Mouse (Mus musculus) E14TG2a.4 (cell line): ENCODE measurements around the gene Ostm1.
A peak's percentile ranks its signal among the peaks of the same experiment; 100 is the strongest.

Experiments used
- H3K27me3 ChIP-seq: 2 replicates; pipeline ENCODE4 v1.6.1; 2014; ENCODE audit warnings: low read length, control low read depth; ENCODE audit not compliant: insufficient read depth
- H3K36me3 ChIP-seq: 2 replicates; pipeline ENCODE4 v1.6.1; 2014; ENCODE audit warnings: low read length, control low read depth; ENCODE audit not compliant: insufficient read depth
- H3K4me1 ChIP-seq: replicated peaks from 2 replicates; pipeline ENCODE4 v1.6.1; 2014; ENCODE audit warnings: low read depth, low read length, control low read depth
- H3K4me3 ChIP-seq: replicated peaks from 2 replicates; pipeline ENCODE4 v1.5.1; 2014; ENCODE audit warnings: mild to moderate bottlenecking, low read length
- H3K9me3 ChIP-seq: 2 replicates; pipeline ENCODE4 v1.6.1; 2014; ENCODE audit warnings: low read length, control low read depth
- CTCF ChIP-seq: conservative IDR thresholded peaks from 2 replicates; pipeline ENCODE4 v1.5.1; 2014; ENCODE audit warnings: low read length
- NANOG ChIP-seq: IDR thresholded peaks from 2 replicates; pipeline ENCODE4 v1.6.1; 2014; ENCODE audit warnings: borderline replicate concordance, low read length, mixed read lengths
- POU5F1 ChIP-seq: IDR thresholded peaks from 2 replicates; pipeline ENCODE4 v1.6.1; 2014; ENCODE audit warnings: low read length, borderline replicate concordance

Gene Ostm1

DNA sequence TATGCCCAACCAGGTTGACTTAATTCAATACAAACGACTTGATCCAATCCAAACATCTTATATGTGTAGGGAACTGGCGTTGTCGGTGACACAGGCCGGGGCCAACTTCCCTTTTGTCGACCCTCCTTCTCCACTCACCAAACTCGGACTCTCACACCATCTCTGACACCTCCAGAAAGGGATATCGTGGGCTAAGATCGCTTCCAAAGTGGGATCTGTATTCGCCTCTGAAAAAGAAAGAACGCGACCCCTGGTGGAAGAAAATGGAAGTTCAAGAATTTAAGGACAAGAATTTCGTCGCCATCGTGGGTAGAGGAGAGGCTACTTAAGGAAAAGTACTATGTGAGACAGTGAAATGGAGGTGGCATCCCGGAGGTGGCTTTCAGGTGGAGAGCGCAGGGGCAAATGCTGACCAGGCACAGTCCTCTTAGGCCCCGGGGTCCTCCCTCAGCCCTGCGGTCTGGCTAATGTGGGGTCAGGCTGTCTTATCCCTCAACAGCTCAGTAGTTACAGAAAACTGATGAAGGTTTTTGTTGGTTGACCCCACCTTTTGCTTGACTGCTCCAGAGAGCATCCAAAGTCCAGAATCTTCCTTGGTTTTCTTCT, 53.7 kb downstream of the Ostm1 start:
- no peaks in the 10 kb centered on the region for H3K9me3 ChIP-seq
- no peaks in the 10 kb centered on the region for H3K36me3 ChIP-seq
- TF ChIP-seq CTCF = peak; percentile 51
- no peak for TF ChIP-seq NANOG
- peaks cover 48% of the 10 kb centered on the region for H3K4me1 ChIP-seq
- peaks cover 59% of the 10 kb centered on the region for H3K27me3 ChIP-seq
- H3K4me3 ChIP-seq = no peak overlapping the region

DNA sequence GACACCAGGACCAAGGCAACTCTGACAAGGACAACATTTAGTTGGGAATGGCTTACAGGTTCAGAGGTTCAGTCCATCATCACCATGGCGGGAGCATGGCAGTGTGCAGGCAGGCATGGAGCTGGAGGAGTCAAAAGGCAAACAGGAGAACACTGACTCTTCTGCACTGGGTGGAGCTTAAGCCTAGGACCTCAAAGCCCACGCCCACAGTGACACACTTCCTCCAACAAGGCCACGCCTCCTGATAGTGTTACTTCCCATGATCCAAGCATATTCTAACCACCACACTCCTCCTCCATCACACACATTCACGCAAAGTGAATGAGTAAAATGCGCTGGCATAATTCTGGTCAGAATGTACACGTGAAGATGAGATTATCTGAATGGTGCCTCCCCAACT, 56.2 kb downstream of the Ostm1 start:
- Histone ChIP-seq H3K4me1 (peaks cover 42% of the 10 kb centered on the region), H3K4me3 (no peak overlapping the region; the same call in 1 of the 2 replicates), H3K36me3 (no peaks in the 10 kb centered on the region), H3K27me3 (peaks cover 34% of the 10 kb centered on the region), H3K9me3 (no peaks in the 10 kb centered on the region)
- no peak for TF ChIP-seq POU5F1
- TF ChIP-seq NANOG = no peak

DNA sequence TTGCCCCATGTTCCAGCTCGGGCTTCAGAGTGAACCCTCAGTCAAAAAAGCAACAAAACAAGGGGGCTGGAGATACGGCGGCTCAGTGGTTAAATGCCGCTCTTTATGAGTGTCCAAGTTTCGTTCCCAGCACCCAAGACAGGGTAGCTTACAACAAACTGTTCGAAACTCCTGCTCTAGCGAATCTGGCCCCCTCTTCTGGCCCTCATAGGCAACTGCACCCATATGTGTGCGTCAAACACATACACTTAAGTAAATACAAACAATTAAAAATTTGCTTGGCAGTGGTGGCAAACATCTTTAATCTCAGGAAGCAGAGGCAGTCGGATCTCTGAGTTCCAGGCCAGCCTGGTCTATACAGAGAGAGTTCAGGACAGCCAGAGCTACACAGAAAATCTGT, 60.0 kb downstream of the Ostm1 start:
- no peaks in the 10 kb centered on the region for H3K36me3 ChIP-seq
- 0 out of 2 replicates have a peak, but pooled peaks cover 2% of the 10 kb centered on the region for H3K27me3 ChIP-seq
- no peaks in the 10 kb centered on the region for H3K9me3 ChIP-seq
- TF ChIP-seq CTCF = peak; percentile 70
- no peak for TF ChIP-seq NANOG
- no peak overlapping the region; the same call in 1 of the 2 replicates for H3K4me3 ChIP-seq
- peaks cover 43% of the 10 kb centered on the region for H3K4me1 ChIP-seq

DNA sequence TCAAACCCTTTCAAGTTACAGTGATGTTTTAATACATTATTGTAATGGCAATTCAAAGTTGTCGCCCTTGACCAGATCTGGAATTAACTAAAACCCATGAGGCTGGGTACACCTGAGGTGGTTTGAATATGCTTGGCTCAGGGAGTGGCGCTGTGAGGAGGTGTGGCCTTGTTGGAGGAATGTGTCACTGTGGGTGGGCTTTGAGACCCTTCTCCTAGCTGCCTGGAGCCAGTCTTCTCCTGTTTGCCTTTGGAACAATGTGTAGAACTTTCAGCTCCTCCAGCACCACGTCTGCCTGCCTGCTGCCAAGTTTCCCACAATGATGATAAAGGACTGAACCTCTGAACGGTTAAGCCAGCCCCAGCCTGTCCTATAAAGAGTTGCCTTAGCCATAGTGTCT, 62.7 kb downstream of the Ostm1 start:
- no peak overlapping the region for H3K4me3 ChIP-seq
- TF ChIP-seq NANOG = no peak
- TF ChIP-seq POU5F1 = no peak
- no peak for TF ChIP-seq CTCF
- no peaks in the 10 kb centered on the region for H3K9me3 ChIP-seq
- no peaks in the 10 kb centered on the region for H3K36me3 ChIP-seq
- peaks cover 52% of the 10 kb centered on the region for H3K4me1 ChIP-seq
- no peaks in the 10 kb centered on the region for H3K27me3 ChIP-seq

DNA sequence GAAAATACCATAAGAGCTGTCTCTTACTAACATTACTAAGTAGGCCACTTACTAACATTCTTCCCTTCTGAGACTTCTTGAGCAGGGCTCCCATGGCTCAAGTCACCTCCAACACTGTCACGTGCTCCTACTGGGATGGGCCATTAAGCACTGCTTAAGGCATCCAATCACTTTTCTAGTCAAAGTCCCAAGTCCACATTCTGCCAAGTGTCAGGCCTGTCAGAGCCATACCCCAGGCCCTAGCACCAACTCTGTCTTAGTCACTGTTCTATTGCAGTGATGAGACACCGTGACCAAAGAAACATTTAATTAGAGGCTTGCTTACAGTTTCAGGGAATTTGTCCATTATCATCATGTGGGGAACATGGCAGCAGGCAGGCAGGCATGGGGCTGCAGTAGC, 78.3 kb downstream of the Ostm1 start:
- H3K36me3 ChIP-seq = no peaks in the 10 kb centered on the region
- H3K4me1 ChIP-seq = no peaks in the 10 kb centered on the region
- TF ChIP-seq POU5F1 (no peak), CTCF (no peak), NANOG (no peak)
- H3K27me3 ChIP-seq = no peaks in the 10 kb centered on the region
- H3K9me3 ChIP-seq = peaks cover 39% of the 10 kb centered on the region
- H3K4me3 ChIP-seq = no peak overlapping the region

DNA sequence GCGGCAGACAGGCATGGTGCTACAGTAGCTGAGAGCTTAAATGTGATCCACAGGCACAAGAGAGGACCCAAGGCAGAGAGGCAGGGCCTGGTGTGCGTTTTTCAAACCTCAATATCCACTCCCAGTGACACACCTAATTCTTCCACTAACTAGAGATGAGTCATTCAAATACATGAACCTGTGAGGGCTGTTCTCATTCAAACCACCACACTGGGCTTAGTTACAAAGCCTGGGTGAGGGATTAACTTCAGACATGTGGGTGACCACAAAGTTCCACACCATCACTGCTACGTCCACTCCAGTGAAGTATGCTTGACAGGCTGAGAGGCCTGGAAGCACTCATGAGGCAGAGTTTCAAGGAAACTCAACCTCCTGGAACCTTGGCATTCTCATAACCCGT, 86.3 kb downstream of the Ostm1 start:
- no peak for TF ChIP-seq NANOG
- no peak for TF ChIP-seq CTCF
- peaks cover 15% of the 10 kb centered on the region for H3K9me3 ChIP-seq
- no peaks in the 10 kb centered on the region for H3K27me3 ChIP-seq
- H3K36me3 ChIP-seq = 0 out of 2 replicates have a peak, but pooled peaks cover 4% of the 10 kb centered on the region
- H3K4me3 ChIP-seq = no peak overlapping the region
- H3K4me1 ChIP-seq = peaks cover 12% of the 10 kb centered on the region

DNA sequence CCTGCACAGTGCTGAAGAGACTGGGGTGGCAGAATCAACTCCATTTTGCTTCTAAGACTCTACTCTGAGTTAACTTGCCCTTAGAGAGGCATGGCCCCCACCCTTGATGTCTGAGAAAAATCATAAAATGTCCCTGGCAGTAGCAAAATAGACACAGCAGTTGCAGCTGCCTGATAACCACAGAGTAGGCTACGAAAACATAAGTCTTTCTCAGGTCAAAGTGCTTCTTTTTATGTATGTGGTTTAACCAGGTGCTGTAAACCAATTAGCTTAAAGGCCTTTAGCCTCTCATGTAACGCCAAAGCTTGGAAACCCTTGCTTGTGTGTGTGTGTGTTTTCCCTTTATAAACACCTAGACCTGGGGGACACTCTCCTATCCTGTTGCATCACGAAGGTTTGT, 89.2 kb downstream of the Ostm1 start:
- Histone ChIP-seq H3K27me3 (no peaks in the 10 kb centered on the region), H3K4me1 (peaks cover 12% of the 10 kb centered on the region), H3K36me3 (0 out of 2 replicates have a peak, but pooled peaks cover 4% of the 10 kb centered on the region), H3K9me3 (peaks cover 9% of the 10 kb centered on the region), H3K4me3 (no peak overlapping the region)
- TF ChIP-seq NANOG (no peak), CTCF (no peak), POU5F1 (no peak)

DNA sequence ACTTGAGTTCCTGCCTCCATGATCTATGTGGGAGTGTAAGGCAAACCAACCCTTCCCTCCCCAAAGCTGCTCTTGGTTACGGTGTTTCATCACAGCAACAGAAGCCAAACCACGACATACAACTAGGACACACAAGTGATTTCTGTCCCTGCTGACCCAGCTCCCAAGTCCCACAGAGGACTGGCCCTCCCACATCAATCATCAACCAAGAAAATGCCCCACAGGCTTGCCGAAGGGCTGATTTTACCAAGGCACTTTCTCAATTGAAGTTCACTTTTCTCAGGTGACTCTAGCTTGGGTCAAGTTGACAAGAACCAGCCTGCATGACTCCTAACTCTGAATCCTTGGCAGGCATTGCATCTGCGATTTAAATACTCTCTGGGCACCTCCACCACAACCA, 91.9 kb downstream of the Ostm1 start:
- Histone ChIP-seq H3K9me3 (no peaks in the 10 kb centered on the region), H3K36me3 (no peaks in the 10 kb centered on the region), H3K4me3 (no peak overlapping the region), H3K4me1 (peaks cover 22% of the 10 kb centered on the region), H3K27me3 (no peaks in the 10 kb centered on the region)
- TF ChIP-seq CTCF (no peak), NANOG (no peak), POU5F1 (no peak)

DNA sequence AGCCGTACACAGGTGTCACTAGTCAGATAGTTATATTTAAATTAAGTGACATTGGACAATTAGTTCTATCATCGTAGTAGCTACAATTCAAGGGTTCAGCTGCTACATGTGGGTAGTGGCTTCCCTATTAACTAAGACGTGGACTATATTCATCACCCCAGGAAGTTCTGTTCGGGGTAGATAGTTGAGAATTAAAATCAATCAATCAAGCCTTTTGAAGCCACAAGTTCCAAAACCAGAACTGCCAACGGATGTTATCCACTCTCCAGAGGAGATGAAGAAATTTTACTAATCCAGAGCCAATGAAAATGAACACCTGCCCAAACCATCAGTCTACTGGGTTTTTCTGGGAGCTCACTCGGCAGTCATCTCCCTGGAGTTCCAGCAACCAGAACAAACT, 94.7 kb downstream of the Ostm1 start:
- TF ChIP-seq POU5F1 (no peak), NANOG (no peak), CTCF (no peak)
- H3K4me1 ChIP-seq = peaks cover 15% of the 10 kb centered on the region
- H3K27me3 ChIP-seq = no peaks in the 10 kb centered on the region
- H3K9me3 ChIP-seq = no peaks in the 10 kb centered on the region
- H3K36me3 ChIP-seq = 0 out of 2 replicates have a peak, but pooled peaks cover 6% of the 10 kb centered on the region
- H3K4me3 ChIP-seq = peak overlapping the region; percentile 94

DNA sequence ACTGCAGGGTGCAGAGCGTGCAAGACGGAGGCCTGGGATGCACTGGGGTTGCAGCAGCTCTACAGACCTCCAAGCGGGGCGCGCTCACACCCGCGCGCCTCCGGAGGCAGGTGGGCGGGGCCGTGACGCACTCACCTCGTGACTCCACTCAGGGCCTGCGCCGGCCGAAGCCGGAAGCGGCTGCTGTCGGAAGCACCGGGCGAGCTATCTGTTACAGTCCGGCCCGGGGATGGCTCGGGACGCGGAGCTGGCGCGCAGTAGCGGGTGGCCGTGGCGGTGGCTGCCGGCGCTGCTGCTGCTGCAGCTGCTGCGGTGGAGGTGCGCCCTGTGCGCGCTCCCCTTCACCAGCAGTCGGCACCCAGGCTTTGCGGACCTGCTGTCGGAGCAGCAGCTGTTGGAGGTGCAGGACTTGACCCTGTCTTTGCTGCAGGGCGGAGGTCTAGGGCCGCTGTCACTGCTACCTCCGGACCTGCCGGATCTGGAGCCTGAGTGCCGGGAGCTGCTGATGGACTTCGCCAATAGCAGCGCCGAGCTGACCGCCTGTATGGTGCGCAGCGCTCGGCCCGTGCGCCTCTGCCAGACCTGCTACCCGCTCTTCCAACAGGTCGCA, 95.2 kb downstream of the Ostm1 start:
- no peaks in the 10 kb centered on the region for H3K9me3 ChIP-seq
- peaks cover 15% of the 10 kb centered on the region for H3K4me1 ChIP-seq
- no peaks in the 10 kb centered on the region for H3K27me3 ChIP-seq
- H3K4me3 ChIP-seq = peak overlapping the region; percentile 94
- 0 out of 2 replicates have a peak, but pooled peaks cover 7% of the 10 kb centered on the region for H3K36me3 ChIP-seq
- no peak for TF ChIP-seq POU5F1
- no peak for TF ChIP-seq CTCF
- TF ChIP-seq NANOG = no peak
